9 mouse cellular contexts compared by ENCODE assay signal in the genomic region with DNA sequence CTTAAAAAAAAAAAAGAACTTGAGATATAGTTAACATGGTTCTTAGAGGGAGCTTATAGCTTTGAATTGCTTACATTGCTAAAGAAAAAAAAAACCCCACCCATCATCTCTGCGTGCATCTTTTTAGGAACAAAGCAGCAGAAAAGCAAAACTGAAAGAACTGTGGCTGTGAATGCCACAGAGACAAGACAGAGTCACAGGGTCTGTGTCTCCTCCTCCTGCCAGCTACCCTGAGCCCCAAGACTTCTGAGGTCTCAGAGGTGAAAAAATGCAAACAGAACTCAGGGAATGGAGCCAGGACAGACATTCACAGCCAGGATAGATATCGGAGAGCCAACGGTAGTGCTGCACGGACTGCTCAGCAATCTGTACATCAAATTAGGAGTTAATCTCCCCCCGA. TPM values are rescaled to one million over a fixed set of nuclear protein-coding genes. Genes with fewer than 3 reads are reported as not detected.
DNase-seq lines count a peak whose midpoint lies in the region; ATAC-seq and TF ChIP-seq lines count a peak whose summit lies in the region.
"Had no signal": no experiment of that assay in that cellular context is flagged by ENCODE, and none has a peak within 500 bp of the region (broad histone marks: within the 10 kb centered on the region; RNA-seq: fewer than 3 reads in every experiment).

No protein-coding gene starts in this region.

- no peaks in the 10 kb centered on the region; the same call in 1 of the 2 replicates for H3K36me3 ChIP-seq in erythroblast, embryonic 14.5 days (ENCODE audit: control insufficient read depth)
- no peaks in the 10 kb centered on the region for H3K36me3 ChIP-seq in liver, embryonic 14.5 days (replicated peaks; ENCODE audit: control insufficient read depth, insufficient read depth, low read depth)

- peak overlapping the region; percentile 67 for H3K4me3 ChIP-seq in erythroblast, embryonic 14.5 days (replicated peaks)
- peak overlapping the region; percentile 56 to 57 for H3K4me3 ChIP-seq in liver, embryonic 14.5 days (ENCODE audit: insufficient read depth in 1 of 2, low read depth in 2 of 2, low read length in 2 of 2)

- peaks cover 78% of the 10 kb centered on the region for H3K4me1 ChIP-seq in erythroblast, embryonic 14.5 days (ENCODE audit: control insufficient read depth)
- peaks cover 35 to 62% of the 10 kb centered on the region in 2 experiments for H3K4me1 ChIP-seq in liver, embryonic 14.5 days (replicated peaks; ENCODE audit: control insufficient read depth in 2 of 2, insufficient read depth in 2 of 2, low read length in 1 of 2)

- peak overlapping the region; percentile 74 for H3K9ac ChIP-seq in liver, embryonic 14.5 days (replicated peaks)

- no peaks in the 10 kb centered on the region for H3K9me3 ChIP-seq in erythroblast, embryonic 14.5 days (ENCODE audit: control insufficient read depth, low read length)
- no peaks in the 10 kb centered on the region for H3K9me3 ChIP-seq in liver, embryonic 14.5 days (ENCODE audit: control insufficient read depth, low read length)

- TF ChIP-seq EP300 in liver, embryonic 14.5 days (IDR thresholded peaks at IDR 0.05; ENCODE audit: low read depth) = no peak

- H3K27ac ChIP-seq in liver, embryonic 14.5 days = peak overlapping the region; percentile 88

- ATAC-seq in erythroblast, adult 5-6 weeks (replicated peaks; ENCODE audit: low FRiP score, poor library complexity, severe bottlenecking) = no peak
- peak; percentile 42 for ATAC-seq in liver, embryonic 14.5 days (ENCODE audit: insufficient read depth)

- H3K27me3 ChIP-seq in erythroblast, embryonic 14.5 days (ENCODE audit: control insufficient read depth) = no peaks in the 10 kb centered on the region
- no peaks in the 10 kb centered on the region for H3K27me3 ChIP-seq in liver, embryonic 14.5 days (ENCODE audit: control insufficient read depth, insufficient read depth, low read length)

- WGBS in liver, embryonic 14.5 days (ENCODE audit: insufficient replicate concordance) = 4% methylated on average over 5 of the region's 5 CpGs

- peak overlapping the region; percentile 90 for H3K4me2 ChIP-seq in liver, embryonic 14.5 days (ENCODE audit: low read depth)

- DNase-seq in thymus, postnatal 0 days (ENCODE audit: low spot score) = peak; percentile 48
- DNase-seq in thymus, postnatal 10 days (ENCODE audit: low spot score in 2 of 2) = no peak
- DNase-seq in liver, embryonic 14.5 days (ENCODE audit: low read depth in 3 of 3, low spot score in 3 of 3) = no peak
- DNase-seq in layer of hippocampus, adult 9-11 months = no peak
- DNase-seq in layer of hippocampus, adult 8-10 months (ENCODE audit: low spot score in 2 of 2) = no peak
- DNase-seq in right cerebral cortex, postnatal 25 days = no peak
- DNase-seq: kidney, adult 18-20 months had no signal

- no peak for TF ChIP-seq CTCF in liver, embryonic 14.5 days (IDR thresholded peaks at IDR 0.05; ENCODE audit: low read depth)

RNA-seq across cellular contexts. Expression of a gene that starts 48.0 kb away (rescaled TPM):
- polyA plus RNA-seq in erythroblast, embryonic 14.5 days (2012) = 2.6 and 4.1 TPM in 2 replicates
- 29.9 and 44.0 TPM in 2 replicates for total RNA-seq in erythroblast, adult 5-6 weeks (2015; ENCODE audit: low replicate concordance)
- total RNA-seq in erythroblast, adult 5-6 weeks (2017; ENCODE audit: low replicate concordance) = 23.2 and 44.2 TPM in 2 replicates
- polyA plus RNA-seq in thymus, postnatal 0 days (2015; fragmentation: Nextera tagmentation; extraction: Ambion mirVana) = 132 and 135 TPM in 2 replicates
- 37.6 and 42.1 TPM in 2 replicates for polyA plus RNA-seq in liver, embryonic 14.5 days (2012; rRNA removed)
- 82.9 and 86.0 TPM in 2 replicates for polyA plus RNA-seq in liver, embryonic 14.5 days (2014; fragmentation: Nextera tagmentation; extraction: Ambion mirVana)
- 10 to 100 TPM; 50.1 to 60.1 (median 56.9) TPM for total RNA-seq in layer of hippocampus, adult 8-10 months (2022)

RNA-seq across cellular contexts. Expression of a gene that starts 48.0 kb away (rescaled TPM):
- polyA plus RNA-seq in erythroblast, embryonic 14.5 days (2012) = 0.30 and 0.33 TPM in 2 replicates
- 19.8 and 25.1 TPM in 2 replicates for total RNA-seq in erythroblast, adult 5-6 weeks (2015; ENCODE audit: low replicate concordance)
- total RNA-seq in erythroblast, adult 5-6 weeks (2017; ENCODE audit: low replicate concordance) = 12.4 and 14.8 TPM in 2 replicates
- 37.7 and 38.4 TPM in 2 replicates for polyA plus RNA-seq in thymus, postnatal 0 days (2015; fragmentation: Nextera tagmentation; extraction: Ambion mirVana)
- polyA plus RNA-seq in liver, embryonic 14.5 days (2012; rRNA removed) = 22.3 and 22.7 TPM in 2 replicates
- 29.5 and 30.2 TPM in 2 replicates for polyA plus RNA-seq in liver, embryonic 14.5 days (2014; fragmentation: Nextera tagmentation; extraction: Ambion mirVana)
- total RNA-seq in layer of hippocampus, adult 8-10 months (2022) = 10 to 100 TPM; 61.1 to 67.4 (median 63.8) TPM

Comparison
In these comparisons a context has a peak if more than half of its experiments do, and no peak if none do; other contexts are left out.
1. RNA of a gene that starts 48.0 kb away (polyA plus RNA-seq): 37.7 to 38.4 TPM in thymus, postnatal 0 days and 22.3 to 30.2 TPM in liver, embryonic 14.5 days; 0.30 to 0.33 TPM in erythroblast, embryonic 14.5 days; every median in the first group is over 10 times any median in the second.